Mouse (Mus musculus): Measurements from ENCODE around the gene Slc22a17. TPM values are rescaled to one million over a fixed set of nuclear protein-coding genes. Genes with fewer than 3 reads are reported as not detected.

The Slc22a17 gene
- total RNA-seq, 2 experiments from 2014 or later: 1.4 to 3.0 TPM

- peak; percentile 76 for ATAC-seq (replicated peaks; ENCODE audit: poor library complexity)
Observed at GRCm38 (mm10) chr14:54939434-54940175, 26.7 kb upstream of the Slc22a17 start.

- ATAC-seq (replicated peaks; ENCODE audit: poor library complexity): no peak
Observed at GRCm38 (mm10) chr14:54938431-54939219, 25.7 kb upstream of the Slc22a17 start.

GRCm38 (mm10) chr14:54937361-54938182 is 24.6 kb upstream of the Slc22a17 start:
- ATAC-seq (replicated peaks; ENCODE audit: poor library complexity): no peak

- peak; percentile 61 for ATAC-seq (replicated peaks; ENCODE audit: poor library complexity)
Observed at GRCm38 (mm10) chr14:54936831-54937160, 23.9 kb upstream of the Slc22a17 start.

GRCm38 (mm10) chr14:54935904-54936830 is 23.2 kb upstream of the Slc22a17 start, which contains the start of gene Cmtm5:
Cmtm5 (plus strand) TSS chr14:54936261.
- no peak for ATAC-seq (replicated peaks; ENCODE audit: poor library complexity)

GRCm38 (mm10) chr14:54932645-54933150 is 19.8 kb upstream of the Slc22a17 start, which contains the start of gene Il25:
Il25 (plus strand) TSS chr14:54932695.
- no peak for ATAC-seq (replicated peaks; ENCODE audit: poor library complexity)

GRCm38 (mm10) chr14:54930431-54930830 is 17.5 kb upstream of the Slc22a17 start:
- no peak for ATAC-seq (replicated peaks; ENCODE audit: poor library complexity)

GRCm38 (mm10) chr14:54929801-54930200 is 16.9 kb upstream of the Slc22a17 start:
- ATAC-seq (replicated peaks; ENCODE audit: poor library complexity): no peak

- ATAC-seq (replicated peaks; ENCODE audit: poor library complexity): no peak
Observed at GRCm38 (mm10) chr14:54927296-54927695, 14.4 kb upstream of the Slc22a17 start.

GRCm38 (mm10) chr14:54926401-54927158 is 13.6 kb upstream of the Slc22a17 start:
- no peak for ATAC-seq (replicated peaks; ENCODE audit: poor library complexity)

- ATAC-seq (replicated peaks; ENCODE audit: poor library complexity): peak; percentile 35
Observed at GRCm38 (mm10) chr14:54925349-54926342, 12.7 kb upstream of the Slc22a17 start, which contains the start of gene Efs. Efs (minus strand) TSS chr14:54926126.

GRCm38 (mm10) chr14:54924641-54925348 is 11.9 kb upstream of the Slc22a17 start:
- ATAC-seq (replicated peaks; ENCODE audit: poor library complexity): peak; percentile 67

GRCm38 (mm10) chr14:54920076-54920685 is 7.2 kb upstream of the Slc22a17 start:
- no peak for ATAC-seq (replicated peaks; ENCODE audit: poor library complexity)

GRCm38 (mm10) chr14:54913343-54913742 is 411 bp upstream of the Slc22a17 start:
- ATAC-seq (replicated peaks; ENCODE audit: poor library complexity): no peak

- ATAC-seq (replicated peaks; ENCODE audit: poor library complexity): no peak
Observed at GRCm38 (mm10) chr14:54912109-54912850, 652 bp downstream of the Slc22a17 start.

GRCm38 (mm10) chr14:54908682-54909081 is 4.2 kb downstream of the Slc22a17 start:
- ATAC-seq (replicated peaks; ENCODE audit: poor library complexity): peak; percentile 42; the same call in 1 of the 2 replicates

Data from megakaryocyte progenitor cell, adult 5-6 weeks (primary cell).